Mouse (Mus musculus): ENCODE data around the gene Pak6. TPM values are rescaled to one million over a fixed set of nuclear protein-coding genes. Genes with fewer than 3 reads are reported as not detected.
A peak's percentile ranks its signal among the peaks of the same experiment; 100 is the strongest.

Pak6 gene
- polyA plus RNA-seq, 1 experiment from 2014 or later, result 2.0 TPM

GRCm38 (mm10) chr2:118687791-118688190 lies 24.7 kb downstream of the Pak6 start:
- Histone ChIP-seq H3K4me3 (ENCODE audit: low read depth, low read length) (no peak overlapping the region), H3K9ac (replicated peaks; ENCODE audit: low read depth) (no peak overlapping the region), H3K27ac (ENCODE audit: low read length) (no peak overlapping the region), H3K27me3 (replicated peaks; ENCODE audit: insufficient read depth, low read length) (no peaks in the 10 kb centered on the region), H3K9me3 (ENCODE audit: low read length) (no peaks in the 10 kb centered on the region), H3K4me2 (replicated peaks; ENCODE audit: low read depth, low read length) (no peak overlapping the region), H3K4me1 (ENCODE audit: insufficient read depth, low read depth, low read length) (no peaks in the 10 kb centered on the region), H3K36me3 (ENCODE audit: insufficient read depth, low read length) (no peaks in the 10 kb centered on the region)
- no peak for ATAC-seq
- TF ChIP-seq EP300 (IDR thresholded peaks at IDR 0.05) (no peak), CTCF (IDR thresholded peaks at IDR 0.05) (no peak)
- DNase-seq (ENCODE audit: low spot score), result no peak
- WGBS, result 90% methylated on average over 3 of the region's 3 CpGs

GRCm38 (mm10) chr2:118689875-118690274 lies 26.8 kb downstream of the Pak6 start:
- Histone ChIP-seq H3K4me3 (ENCODE audit: low read depth, low read length) (no peak overlapping the region), H3K4me1 (ENCODE audit: insufficient read depth, low read depth, low read length) (no peaks in the 10 kb centered on the region), H3K4me2 (replicated peaks; ENCODE audit: low read depth, low read length) (no peak overlapping the region), H3K36me3 (ENCODE audit: insufficient read depth, low read length) (no peaks in the 10 kb centered on the region), H3K27me3 (replicated peaks; ENCODE audit: insufficient read depth, low read length) (no peaks in the 10 kb centered on the region), H3K27ac (ENCODE audit: low read length) (no peak overlapping the region), H3K9ac (replicated peaks; ENCODE audit: low read depth) (no peak overlapping the region), H3K9me3 (ENCODE audit: low read length) (no peaks in the 10 kb centered on the region)
- DNase-seq (ENCODE audit: low spot score), result no peak
- TF ChIP-seq EP300 (IDR thresholded peaks at IDR 0.05), result no peak
- TF ChIP-seq CTCF (IDR thresholded peaks at IDR 0.05), result no peak
- no peak for ATAC-seq
- WGBS, result 67% methylated on average over 10 of the region's 10 CpGs

- 73% methylated on average over 19 of the region's 19 CpGs for WGBS
- H3K4me3 ChIP-seq (ENCODE audit: low read depth, low read length), result no peak overlapping the region
- DNase-seq (ENCODE audit: low spot score) (no peak), ATAC-seq (no peak)
- H3K9ac ChIP-seq (replicated peaks; ENCODE audit: low read depth), result no peak overlapping the region
- no peaks in the 10 kb centered on the region for H3K27me3 ChIP-seq (replicated peaks; ENCODE audit: insufficient read depth, low read length)
- H3K9me3 ChIP-seq (ENCODE audit: low read length), result no peaks in the 10 kb centered on the region
- H3K27ac ChIP-seq (ENCODE audit: low read length), result no peak overlapping the region
- H3K36me3 ChIP-seq (ENCODE audit: insufficient read depth, low read length), result no peaks in the 10 kb centered on the region
- peaks cover 2% of the 10 kb centered on the region; the same call in 1 of the 2 replicates for H3K4me1 ChIP-seq (ENCODE audit: insufficient read depth, low read depth, low read length)
- H3K4me2 ChIP-seq (replicated peaks; ENCODE audit: low read depth, low read length), result no peak overlapping the region
- TF ChIP-seq CTCF (IDR thresholded peaks at IDR 0.05) (0 out of 2 replicates have a peak, but pooled peaks have one; percentile 7), EP300 (IDR thresholded peaks at IDR 0.05) (no peak)
These were observed 30.4 kb downstream of the Pak6 start for GRCm38 (mm10) chr2:118693370-118693966.

- Histone ChIP-seq H3K36me3 (ENCODE audit: insufficient read depth, low read length) (no peaks in the 10 kb centered on the region), H3K9ac (replicated peaks; ENCODE audit: low read depth) (no peak overlapping the region), H3K27me3 (replicated peaks; ENCODE audit: insufficient read depth, low read length) (peaks cover 9% of the 10 kb centered on the region), H3K9me3 (ENCODE audit: low read length) (no peaks in the 10 kb centered on the region), H3K27ac (ENCODE audit: low read length) (no peak overlapping the region), H3K4me3 (ENCODE audit: low read depth, low read length) (no peak overlapping the region), H3K4me2 (replicated peaks; ENCODE audit: low read depth, low read length) (no peak overlapping the region), H3K4me1 (ENCODE audit: insufficient read depth, low read depth, low read length) (peaks cover 2% of the 10 kb centered on the region; the same call in 1 of the 2 replicates)
- peak; percentile 72 for DNase-seq (ENCODE audit: low spot score)
- no peak for ATAC-seq
- 21% methylated on average over 11 of the region's 11 CpGs for WGBS
- no peak for TF ChIP-seq EP300 (IDR thresholded peaks at IDR 0.05)
- TF ChIP-seq CTCF (IDR thresholded peaks at IDR 0.05), result peak; percentile 84
These were observed 32.7 kb downstream of the Pak6 start for GRCm38 (mm10) chr2:118695677-118696232.

GRCm38 (mm10) chr2:118696451-118697308 lies 33.6 kb downstream of the Pak6 start:
- Histone ChIP-seq H3K36me3 (ENCODE audit: insufficient read depth, low read length) (no peaks in the 10 kb centered on the region), H3K4me2 (replicated peaks; ENCODE audit: low read depth, low read length) (no peak overlapping the region), H3K9ac (replicated peaks; ENCODE audit: low read depth) (no peak overlapping the region), H3K4me3 (ENCODE audit: low read depth, low read length) (no peak overlapping the region), H3K27me3 (replicated peaks; ENCODE audit: insufficient read depth, low read length) (peaks cover 18% of the 10 kb centered on the region), H3K9me3 (ENCODE audit: low read length) (no peaks in the 10 kb centered on the region), H3K27ac (ENCODE audit: low read length) (no peak overlapping the region), H3K4me1 (ENCODE audit: insufficient read depth, low read depth, low read length) (peaks cover 2% of the 10 kb centered on the region; the same call in 1 of the 2 replicates)
- WGBS, result 29% methylated on average over 21 of the region's 21 CpGs
- no peak for ATAC-seq
- DNase-seq (ENCODE audit: low spot score), result no peak
- TF ChIP-seq EP300 (IDR thresholded peaks at IDR 0.05) (no peak), CTCF (IDR thresholded peaks at IDR 0.05) (no peak)

- DNase-seq (ENCODE audit: low spot score) (no peak), ATAC-seq (no peak)
- Histone ChIP-seq H3K4me1 (ENCODE audit: insufficient read depth, low read depth, low read length) (peaks cover 2% of the 10 kb centered on the region; the same call in 1 of the 2 replicates), H3K27ac (ENCODE audit: low read length) (no peak overlapping the region), H3K36me3 (ENCODE audit: insufficient read depth, low read length) (no peaks in the 10 kb centered on the region), H3K4me2 (replicated peaks; ENCODE audit: low read depth, low read length) (no peak overlapping the region), H3K4me3 (ENCODE audit: low read depth, low read length) (no peak overlapping the region), H3K9me3 (ENCODE audit: low read length) (no peaks in the 10 kb centered on the region), H3K9ac (replicated peaks; ENCODE audit: low read depth) (no peak overlapping the region), H3K27me3 (replicated peaks; ENCODE audit: insufficient read depth, low read length) (peaks cover 25% of the 10 kb centered on the region)
- TF ChIP-seq CTCF (IDR thresholded peaks at IDR 0.05) (no peak), EP300 (IDR thresholded peaks at IDR 0.05) (no peak)
- WGBS, result 33% methylated on average over 5 of the region's 5 CpGs
These were observed 34.3 kb downstream of the Pak6 start for GRCm38 (mm10) chr2:118697311-118697877.

All from lung, postnatal 0 days (tissue).